Mouse (Mus musculus): Measurements from ENCODE around the gene Usp30.

The Usp30 gene

DNA sequence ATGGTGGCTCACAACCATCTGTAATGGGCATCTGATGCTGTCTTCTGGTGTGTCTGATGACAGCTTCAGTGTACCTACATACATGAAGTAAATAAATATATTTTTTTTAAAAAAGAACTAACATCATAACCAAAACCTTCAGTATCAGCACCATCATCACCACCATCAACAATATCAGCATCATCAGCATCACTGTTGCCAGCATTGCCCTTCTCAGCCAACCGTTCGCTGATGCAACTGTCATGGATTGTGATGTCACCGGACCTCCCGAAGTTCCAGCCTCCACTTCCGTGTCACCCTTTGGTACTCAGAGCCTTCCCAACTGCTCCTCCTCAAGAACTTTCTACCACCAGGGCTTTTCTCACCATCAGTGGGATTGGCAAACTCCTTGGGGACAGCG is at the start of gene Usp30:
Usp30 (plus strand) TSS at position 301 of the 400 bp plus-strand sequence.
- DNase-seq (ENCODE audit: low read depth, low spot score): no peak

GRCm38 (mm10) chr5:114024390-114024789 is 40.9 kb upstream of the Usp30 start:
- no peak for DNase-seq (ENCODE audit: low read depth, low spot score)

- no peak for DNase-seq (ENCODE audit: low read depth, low spot score)
These were observed 40.4 kb upstream of the Usp30 start for GRCm38 (mm10) chr5:114024885-114025284.

GRCm38 (mm10) chr5:114027217-114027944 is 37.9 kb upstream of the Usp30 start:
- DNase-seq (ENCODE audit: low read depth, low spot score): no peak

DNA sequence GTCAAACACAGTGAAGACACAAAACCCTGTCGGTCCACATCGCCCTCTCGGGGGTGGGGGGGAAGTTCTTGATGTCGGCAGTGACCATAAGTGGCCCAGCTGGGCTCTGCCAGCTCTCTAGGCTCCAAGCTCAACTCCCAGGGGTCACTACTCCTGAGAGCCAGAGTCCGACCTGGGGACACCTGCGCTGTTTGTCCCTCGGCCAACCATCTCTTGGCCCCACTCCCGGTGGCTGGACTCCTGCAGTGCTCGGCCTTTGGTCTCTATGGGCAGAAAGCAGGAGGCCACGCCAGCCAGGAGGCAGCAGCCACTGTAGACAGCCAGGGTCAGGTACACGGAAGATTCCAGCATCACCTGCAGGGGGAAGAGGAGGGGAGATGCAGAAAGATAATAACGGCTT is 37.1 kb upstream of the Usp30 start:
- no peak for DNase-seq (ENCODE audit: low read depth, low spot score)

GRCm38 (mm10) chr5:114030652-114031051 is 34.6 kb upstream of the Usp30 start:
- no peak for DNase-seq (ENCODE audit: low read depth, low spot score)

DNA sequence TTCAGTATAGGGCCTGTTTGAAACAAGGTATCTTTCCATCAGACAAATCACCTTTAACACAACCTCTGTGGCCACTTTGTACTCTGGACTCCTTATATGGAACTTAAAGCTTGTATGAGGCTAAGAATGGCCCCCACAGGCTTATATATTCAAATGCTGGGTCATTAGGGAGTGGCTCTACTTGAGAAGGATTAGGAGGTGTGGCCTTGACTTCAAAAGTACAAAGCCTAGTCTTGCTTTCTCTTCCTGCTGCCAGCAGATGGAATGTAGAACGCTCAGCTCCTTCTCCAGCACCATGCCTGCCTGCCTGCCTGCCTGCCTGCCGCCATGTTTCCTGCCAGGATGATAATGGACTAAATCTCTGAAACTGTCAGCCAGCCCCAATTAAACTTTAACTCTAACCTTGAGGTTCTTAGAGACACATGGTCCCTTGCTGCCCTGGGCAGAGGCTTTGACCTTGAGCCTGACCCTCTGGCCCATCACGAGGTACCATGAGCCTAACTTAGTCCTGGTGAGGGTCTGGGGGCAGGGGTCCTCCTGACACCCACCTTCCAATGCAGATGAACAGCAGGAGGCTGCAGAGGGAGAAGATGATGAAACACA is 33.0 kb upstream of the Usp30 start:
- no peak for DNase-seq (ENCODE audit: low read depth, low spot score)

- DNase-seq (ENCODE audit: low read depth, low spot score): no peak
These were observed 30.9 kb upstream of the Usp30 start for GRCm38 (mm10) chr5:114034393-114034792.

DNA sequence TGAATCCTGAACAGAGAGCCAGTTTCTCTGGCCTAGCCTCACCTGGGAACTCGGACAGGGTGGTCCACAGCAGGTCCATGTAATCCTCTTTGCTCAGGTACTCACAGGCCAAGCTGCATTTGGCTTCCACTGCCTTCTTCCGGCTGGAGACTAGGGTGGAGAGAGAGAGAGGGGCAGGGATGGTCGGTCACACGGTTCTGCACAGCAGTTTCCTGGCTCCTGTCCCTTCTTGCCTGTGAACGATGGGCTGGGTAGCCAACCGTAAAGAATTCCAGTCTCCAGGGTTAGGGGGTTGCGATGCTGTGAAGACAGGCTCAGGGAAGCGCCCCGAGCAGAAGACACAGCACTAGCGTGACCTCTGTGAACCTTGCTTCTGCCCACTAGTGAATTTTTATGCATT is 30.1 kb upstream of the Usp30 start:
- DNase-seq (ENCODE audit: low read depth, low spot score): no peak

GRCm38 (mm10) chr5:114040508-114040907 is 24.8 kb upstream of the Usp30 start:
- no peak for DNase-seq (ENCODE audit: low read depth, low spot score)

DNA sequence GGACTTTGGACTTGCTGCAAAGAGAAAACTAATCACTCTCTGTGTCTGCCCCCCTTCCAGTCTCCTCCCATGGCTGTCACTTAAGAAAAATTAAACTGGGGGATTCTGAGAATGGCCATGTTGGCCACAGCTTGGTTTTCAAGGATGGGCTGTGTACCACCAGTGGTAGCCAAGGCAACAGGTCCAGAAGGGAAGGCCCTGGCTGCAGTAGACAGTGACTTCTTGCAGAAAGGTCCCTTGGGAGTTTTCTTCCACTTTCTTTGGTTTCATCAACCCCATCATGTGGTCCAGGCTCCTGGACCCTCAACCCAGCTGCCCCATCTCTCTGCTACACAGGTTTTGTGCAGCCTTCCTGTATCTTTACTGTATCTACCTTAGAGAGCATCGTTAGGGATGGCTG is 24.4 kb upstream of the Usp30 start:
- DNase-seq (ENCODE audit: low read depth, low spot score): no peak

DNA sequence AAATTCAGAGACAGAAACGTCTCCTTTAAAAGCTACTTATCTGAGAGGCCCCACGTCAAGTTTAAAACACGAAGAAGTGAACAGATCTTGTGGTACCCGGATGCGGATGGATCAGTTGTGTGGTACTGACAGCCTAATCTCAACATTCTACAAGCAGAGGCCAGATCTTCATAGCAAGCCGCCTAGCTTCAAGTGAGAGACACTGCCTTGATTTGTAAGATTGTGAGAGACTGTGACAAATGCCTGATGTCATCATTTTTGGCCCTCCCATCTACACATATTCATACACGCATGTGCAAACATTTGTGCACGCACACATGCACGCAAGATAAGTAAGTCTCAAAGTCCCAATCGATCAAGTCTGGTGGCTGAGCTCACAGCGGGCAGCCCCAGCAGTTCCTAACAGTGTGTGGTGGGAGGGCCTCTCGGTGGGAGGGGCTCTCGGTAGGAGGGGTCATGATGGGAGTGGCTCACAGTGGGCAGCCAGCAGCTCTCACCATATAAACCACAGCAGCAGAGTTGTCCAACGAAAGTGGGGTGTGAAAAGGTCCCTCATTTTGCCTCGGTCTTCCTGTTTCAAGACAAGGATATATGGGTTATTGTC is 23.8 kb upstream of the Usp30 start:
- DNase-seq (ENCODE audit: low read depth, low spot score): no peak

DNA sequence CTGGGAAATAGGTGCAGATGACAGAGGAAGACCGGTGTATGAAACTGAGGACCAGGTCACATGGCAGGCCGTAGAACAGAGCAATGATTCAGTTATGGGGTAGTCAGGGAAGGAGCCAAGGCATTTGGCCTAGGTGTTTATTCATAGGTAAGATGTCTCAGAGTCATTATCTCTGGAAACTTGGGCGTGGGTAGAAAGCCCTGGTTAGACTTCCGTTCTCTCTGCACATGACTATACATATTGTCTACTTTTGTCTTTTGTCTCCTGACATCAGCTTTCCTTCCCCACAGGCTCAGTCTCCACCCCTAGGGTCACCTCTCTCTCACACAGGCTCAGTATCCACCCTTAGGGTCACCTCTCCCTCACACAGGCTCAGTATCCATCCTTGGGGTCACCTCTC is 21.5 kb upstream of the Usp30 start:
- DNase-seq (ENCODE audit: low read depth, low spot score): no peak

GRCm38 (mm10) chr5:114045134-114045533 is 20.1 kb upstream of the Usp30 start:
- DNase-seq (ENCODE audit: low read depth, low spot score): no peak

GRCm38 (mm10) chr5:114046151-114046550 is 19.1 kb upstream of the Usp30 start:
- no peak for DNase-seq (ENCODE audit: low read depth, low spot score)

DNA sequence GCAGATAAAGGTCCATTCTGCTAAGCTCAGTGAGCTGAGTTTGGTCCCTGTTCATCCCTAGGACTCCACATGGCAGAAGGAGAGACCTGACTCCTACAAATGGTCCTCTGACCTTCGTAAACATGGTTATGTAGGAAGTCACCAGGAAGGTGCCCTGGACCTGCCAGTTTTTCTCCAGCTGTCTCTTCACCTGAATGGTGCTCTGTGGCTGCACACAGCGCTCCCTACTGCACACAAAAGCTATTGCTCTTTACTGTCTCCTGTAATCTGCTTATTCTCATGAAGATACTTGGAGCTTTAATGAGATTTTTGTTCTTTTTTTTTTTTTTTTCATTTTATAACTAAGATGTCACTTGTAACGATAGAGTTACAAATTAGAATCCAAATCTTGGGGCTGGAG is 18.7 kb upstream of the Usp30 start:
- no peak for DNase-seq (ENCODE audit: low read depth, low spot score)

- no peak for DNase-seq (ENCODE audit: low read depth, low spot score)
These were observed 18.1 kb upstream of the Usp30 start for GRCm38 (mm10) chr5:114047182-114047581.

GRCm38 (mm10) chr5:114048731-114049308 is 16.4 kb upstream of the Usp30 start:
- DNase-seq (ENCODE audit: low read depth, low spot score): no peak

DNA sequence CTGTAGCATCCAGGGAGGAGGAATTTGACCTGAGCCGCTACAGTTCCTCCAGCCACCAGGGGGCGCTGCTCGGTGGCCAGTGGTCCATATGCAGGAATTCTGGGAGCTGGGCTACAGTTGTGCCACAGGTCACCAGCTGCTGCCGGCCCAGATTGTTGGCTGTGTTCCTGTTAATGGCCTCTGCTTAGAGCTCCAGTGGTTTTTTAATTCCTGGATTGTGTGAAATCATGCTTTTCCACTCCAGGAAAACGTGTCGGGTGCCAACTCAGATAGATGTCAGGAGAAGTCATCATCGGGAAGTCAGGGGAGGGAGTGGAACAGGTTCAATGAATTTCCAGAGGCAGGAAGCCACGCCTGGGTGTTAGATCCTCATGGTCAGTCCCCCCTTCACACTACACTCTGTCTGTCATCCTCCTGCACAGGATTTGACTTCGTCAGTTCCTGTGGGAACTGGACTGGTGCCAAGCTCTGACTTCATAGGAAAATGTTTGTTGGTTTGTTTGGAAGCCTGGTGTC is 13.0 kb upstream of the Usp30 start:
- DNase-seq (ENCODE audit: low read depth, low spot score): no peak

DNA sequence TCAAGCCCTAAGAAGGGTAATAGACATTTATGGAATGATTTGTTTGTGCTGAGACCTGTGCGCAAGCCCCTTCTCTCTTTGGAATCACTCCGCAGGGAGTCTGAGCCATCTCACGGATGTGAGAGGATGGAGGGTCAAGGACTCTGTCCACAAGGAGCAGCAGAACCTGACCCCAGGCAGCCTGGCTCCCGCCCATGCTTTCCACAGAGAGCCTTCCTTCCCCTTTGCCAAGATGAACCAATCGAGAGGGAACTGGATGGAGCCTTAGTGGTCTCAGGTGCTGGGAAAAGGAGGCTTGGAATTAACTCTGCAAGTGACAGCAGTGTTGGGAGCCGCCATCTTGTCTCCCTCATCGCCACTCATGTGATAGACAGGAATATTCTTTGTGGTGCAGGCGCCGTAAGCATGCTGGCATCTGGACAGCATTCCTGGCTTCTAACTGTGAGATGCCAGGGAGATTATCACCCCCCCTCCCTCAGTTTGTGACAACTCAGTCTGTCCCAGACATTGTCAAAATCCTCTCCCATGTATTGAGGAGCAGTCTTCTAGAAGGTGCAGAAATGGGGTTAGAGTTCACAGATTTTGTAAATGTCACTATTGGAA is 8.0 kb upstream of the Usp30 start:
- DNase-seq (ENCODE audit: low read depth, low spot score): no peak

GRCm38 (mm10) chr5:114061675-114062074 is 3.6 kb upstream of the Usp30 start:
- no peak for DNase-seq (ENCODE audit: low read depth, low spot score)

GRCm38 (mm10) chr5:114063958-114064357 is 1.3 kb upstream of the Usp30 start:
- no peak for DNase-seq (ENCODE audit: low read depth, low spot score)

All from WW6 (cell line).